Mouse (Mus musculus) olfactory bulb, adult 2 months (tissue): ENCODE data around the gene Sgsm2. TPM values are rescaled to one million over a fixed set of nuclear protein-coding genes. Genes with fewer than 3 reads are reported as not detected.

Experiments
- H3K27ac ChIP-seq: fragments of 200-500 bp; 2 replicates; pipeline ENCODE4 v1.5.1; 2012; ENCODE audit warnings: low read depth, low read length; ENCODE audit not compliant: insufficient read depth
- H3K4me1 ChIP-seq: fragments of 200-500 bp; 2 replicates; pipeline ENCODE4 v1.6.1; 2012; ENCODE audit warnings: low read length; ENCODE audit not compliant: control insufficient read depth, insufficient read depth
- H3K4me3 ChIP-seq: fragments of 200-500 bp; 2 replicates; pipeline ENCODE4 v1.5.1; 2012; ENCODE audit warnings: mild to moderate bottlenecking, low read depth, low read length, moderate library complexity; ENCODE audit not compliant: insufficient read depth
- CTCF ChIP-seq: fragments of 200-500 bp; IDR thresholded peaks from 2 replicates; pipeline ENCODE4 v1.5.1; 2012; ENCODE audit warnings: low read depth, mild to moderate bottlenecking, low read length, moderate library complexity; ENCODE audit not compliant: insufficient read depth
- POLR2A ChIP-seq: fragments of 200-500 bp; IDR thresholded peaks from 2 replicates; pipeline ENCODE4 v1.6.1; 2012; ENCODE audit warnings: mild to moderate bottlenecking, low read depth, low read length, moderate library complexity; ENCODE audit not compliant: insufficient read depth
- WGBS: fragments of 180-500 bp; shearing (Covaris S2); methylation state at CpG from one replicate; pipeline ENCODE4 v1.1.7; 2018; 5-methylcytosine and 5-hydroxymethylcytosine counted together
- polyA plus RNA-seq: library from polyadenylated mRNA; stranded (reverse); fragments of >200 nt; gene quantifications from 2 replicates; pipeline ENCODE4 v1.2.4, GENCODE M21; 2012; ENCODE audit warnings: low replicate concordance; ENCODE audit not compliant: missing spikeins, insufficient read depth, insufficient read length

Sgsm2 gene
- not detected in 2 replicates for polyA plus RNA-seq

DNA sequence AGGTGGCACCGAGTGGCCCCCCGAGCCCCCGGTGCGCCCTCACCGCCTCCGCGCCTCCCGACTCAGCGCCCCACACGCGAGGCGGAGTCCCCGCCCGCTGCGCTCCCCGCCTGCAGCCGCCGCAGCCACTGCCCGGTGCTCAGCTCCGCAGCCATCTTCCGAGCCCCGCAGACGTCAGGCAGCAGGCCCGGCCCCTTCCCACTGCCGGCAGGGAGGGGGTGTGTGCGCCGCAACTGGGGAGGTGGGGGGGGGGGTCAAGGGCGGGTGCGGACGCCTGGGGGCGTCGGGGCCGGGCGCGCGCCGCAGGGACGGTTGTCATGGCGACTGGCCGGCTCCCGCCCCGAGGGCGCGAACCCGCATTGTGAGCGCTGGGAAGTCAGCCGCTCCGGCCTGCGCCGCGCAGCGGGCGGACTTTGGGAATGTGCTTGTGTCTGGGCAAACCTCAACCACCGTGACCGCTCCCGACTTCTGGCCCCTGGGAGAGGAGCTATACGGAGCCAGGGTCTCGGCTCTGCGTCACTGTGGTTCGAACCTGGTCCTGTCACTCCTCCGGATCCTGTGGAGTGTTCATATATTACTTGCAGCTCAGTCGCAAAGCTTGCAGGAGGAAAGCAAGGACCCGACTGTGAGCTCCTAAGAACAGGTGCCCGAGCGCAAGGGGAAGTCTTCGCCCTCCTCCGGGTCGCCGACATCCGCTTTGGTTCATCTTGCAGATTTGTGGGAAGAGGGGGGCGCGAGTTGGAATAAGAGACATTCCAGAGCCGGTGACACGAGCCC is at the start of gene Sgsm2:
Gene Sgsm2 (minus strand): TSS at position 160 of the 777 bp plus-strand sequence.
- WGBS = 1% methylated on average over 74 of the region's 74 CpGs
- Histone ChIP-seq H3K27ac (peak within 1 kb of the TSS; percentile 90), H3K4me1 (peaks cover 4% of the 10 kb centered on the region), H3K4me3 (peak within 1 kb of the TSS; percentile 92)
- TF ChIP-seq POLR2A (peak; percentile 35; the same call in 1 of the 2 replicates), CTCF (no peak)

GRCm38 (mm10) chr11:74946348-74946747 is 49.5 kb upstream of the Sgsm2 start:
- WGBS = 63% methylated on average over 3 of the region's 3 CpGs
- no peaks in the 10 kb centered on the region for H3K4me1 ChIP-seq
- no peak for TF ChIP-seq CTCF
- TF ChIP-seq POLR2A = no peak
- no peak overlapping the region for H3K27ac ChIP-seq
- no peak overlapping the region for H3K4me3 ChIP-seq

DNA sequence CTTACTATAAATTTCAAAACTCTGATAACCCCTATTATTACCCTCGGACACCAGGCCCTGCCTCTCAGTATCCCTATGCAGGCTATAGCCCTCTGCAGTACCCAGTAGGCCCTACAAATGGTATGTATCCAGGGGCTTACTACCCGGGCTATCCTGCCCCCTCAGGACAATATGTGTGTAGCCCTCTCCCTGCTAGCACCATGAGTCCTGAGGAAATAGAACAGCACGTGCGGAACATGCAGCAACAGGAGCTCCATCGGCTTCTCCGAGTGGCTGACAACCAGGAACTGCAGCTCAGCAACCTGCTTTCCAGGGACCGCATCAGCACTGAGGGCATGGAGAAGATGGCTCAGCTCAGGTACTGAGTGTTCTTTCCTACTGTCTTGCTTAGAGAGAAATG is 33.5 kb upstream of the Sgsm2 start:
- Histone ChIP-seq H3K27ac (no peak overlapping the region), H3K4me1 (no peaks in the 10 kb centered on the region), H3K4me3 (no peak overlapping the region)
- WGBS = 92% methylated on average over 7 of the region's 7 CpGs
- TF ChIP-seq POLR2A = no peak
- no peak for TF ChIP-seq CTCF

- no peak overlapping the region for H3K4me3 ChIP-seq
- 91% methylated on average over 4 of the region's 4 CpGs for WGBS
- no peak overlapping the region for H3K27ac ChIP-seq
- H3K4me1 ChIP-seq = peaks cover 2% of the 10 kb centered on the region
- TF ChIP-seq CTCF (no peak), POLR2A (no peak)
Observed at GRCm38 (mm10) chr11:74929111-74929510, 32.3 kb upstream of the Sgsm2 start.

DNA sequence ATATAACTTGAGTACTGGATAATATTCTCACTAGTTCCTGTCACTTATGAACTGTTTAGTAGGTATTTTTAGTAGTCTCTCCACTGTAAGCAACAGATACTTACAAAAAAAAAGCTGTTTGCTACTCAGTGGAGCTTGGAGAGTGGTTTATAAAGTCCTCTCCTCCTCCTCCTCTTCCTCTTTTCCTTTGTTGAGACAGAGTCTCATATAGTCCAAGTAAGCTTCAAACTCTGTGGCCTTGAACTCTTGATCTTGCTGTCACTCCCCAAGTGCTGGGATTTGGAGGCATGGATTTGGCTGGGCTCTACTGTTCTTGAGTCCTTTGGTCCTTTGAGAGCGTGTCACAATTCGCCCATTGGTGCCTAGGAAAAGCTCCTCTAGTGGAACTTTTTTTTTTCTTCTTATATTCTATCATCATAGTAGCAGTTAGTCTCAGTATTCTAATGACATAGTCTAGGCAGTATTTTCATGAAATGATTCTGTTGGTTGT is 30.4 kb upstream of the Sgsm2 start:
- WGBS = 81% methylated on average over 2 of the region's 2 CpGs
- TF ChIP-seq CTCF (no peak), POLR2A (no peak)
- H3K27ac ChIP-seq = no peak overlapping the region
- no peak overlapping the region for H3K4me3 ChIP-seq
- peaks cover 2% of the 10 kb centered on the region for H3K4me1 ChIP-seq

- H3K27ac ChIP-seq = peak overlapping the region; percentile 75; the same call in 1 of the 2 replicates
- peaks cover 2% of the 10 kb centered on the region for H3K4me1 ChIP-seq
- 5% methylated on average over 11 of the region's 11 CpGs for WGBS
- H3K4me3 ChIP-seq = peak overlapping the region; percentile 71
- TF ChIP-seq CTCF (no peak), POLR2A (no peak)
Observed at GRCm38 (mm10) chr11:74926388-74927005, 29.6 kb upstream of the Sgsm2 start.

DNA sequence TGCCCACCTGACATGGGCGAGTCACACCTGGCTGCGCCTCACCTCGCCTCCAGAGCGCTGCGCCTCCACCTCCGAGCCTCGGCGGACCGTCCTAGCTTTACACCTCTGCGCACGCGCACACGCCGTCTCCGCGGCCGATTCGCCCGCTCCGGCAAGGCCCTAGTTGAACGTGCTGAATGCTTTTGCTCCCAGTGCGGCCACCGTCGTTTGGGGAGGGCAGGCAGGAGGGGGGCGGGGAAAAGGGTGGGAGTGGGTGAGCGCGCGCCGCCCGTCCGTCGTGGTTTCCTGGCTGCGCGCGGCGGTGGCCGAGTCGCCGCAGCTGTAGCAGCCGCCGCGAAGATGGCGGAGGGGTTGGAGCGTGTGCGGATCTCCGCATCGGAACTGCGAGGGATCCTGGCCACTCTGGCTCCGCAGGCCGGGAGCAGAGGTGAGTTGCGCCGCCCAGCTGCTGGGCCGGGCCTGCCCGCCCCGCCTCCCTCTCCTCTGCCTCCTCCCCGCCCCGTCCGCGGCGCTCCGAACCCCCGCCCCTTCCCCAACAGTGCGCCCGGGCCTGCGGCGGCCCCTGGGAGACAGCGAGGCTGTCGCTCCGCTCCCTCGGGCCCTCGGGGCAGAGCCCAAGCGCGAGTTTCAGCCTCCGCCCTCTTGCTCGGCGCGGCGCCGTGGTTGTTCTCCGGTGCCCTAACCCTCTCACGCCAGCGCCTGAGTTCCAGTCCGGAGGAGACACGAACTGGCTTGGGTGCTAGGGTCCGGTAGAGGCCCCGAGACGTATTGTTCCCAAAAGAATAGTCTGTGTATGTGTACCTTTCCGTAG is 28.9 kb upstream of the Sgsm2 start, which contains the start of the genes Smg6 and Srr:
Gene Smg6 (plus strand): TSS at position 247 of the 811 bp plus-strand sequence.
Gene Srr (minus strand): TSS at position 372 of the 811 bp plus-strand sequence.
- Histone ChIP-seq H3K4me1 (peaks cover 2% of the 10 kb centered on the region), H3K4me3 (peak within 1 kb of the TSS; percentile 71), H3K27ac (peak within 1 kb of the TSS; percentile 83)
- WGBS = under 1% methylated on average over 82 of the region's 88 CpGs
- TF ChIP-seq POLR2A = peak; percentile 69
- TF ChIP-seq CTCF = no peak

DNA sequence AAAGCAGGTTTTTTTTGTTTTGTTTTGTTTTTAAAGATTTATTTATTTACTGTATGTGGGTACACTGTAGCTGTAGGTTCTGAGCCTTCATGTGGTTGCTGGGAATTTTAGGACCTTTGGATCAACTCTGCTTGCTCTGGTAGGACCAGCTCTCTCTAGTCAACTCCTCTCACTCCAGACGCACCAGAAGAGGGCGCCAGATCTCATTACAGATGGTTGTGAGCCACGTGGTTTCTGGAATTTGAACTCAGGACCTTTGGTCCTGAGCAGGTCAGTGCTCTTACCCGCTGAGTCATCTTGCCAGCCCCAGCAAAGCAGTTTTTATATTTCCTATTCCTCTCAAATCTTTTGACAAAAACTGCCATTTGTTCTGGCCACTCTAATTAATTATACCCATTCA is 27.3 kb upstream of the Sgsm2 start:
- Histone ChIP-seq H3K4me3 (no peak overlapping the region), H3K27ac (no peak overlapping the region), H3K4me1 (peaks cover 2% of the 10 kb centered on the region)
- 60% methylated on average over 4 of the region's 4 CpGs for WGBS
- TF ChIP-seq CTCF (no peak), POLR2A (no peak)
